Mouse (Mus musculus): ENCODE data around the gene Asphd2. TPM values are rescaled to one million over a fixed set of nuclear protein-coding genes. Genes with fewer than 3 reads are reported as not detected.

The Asphd2 gene
- 5.6 and 8.0 TPM in 2 replicates for polyA plus RNA-seq (2014; fragmentation: Nextera tagmentation; extraction: Ambion mirVana)

DNA sequence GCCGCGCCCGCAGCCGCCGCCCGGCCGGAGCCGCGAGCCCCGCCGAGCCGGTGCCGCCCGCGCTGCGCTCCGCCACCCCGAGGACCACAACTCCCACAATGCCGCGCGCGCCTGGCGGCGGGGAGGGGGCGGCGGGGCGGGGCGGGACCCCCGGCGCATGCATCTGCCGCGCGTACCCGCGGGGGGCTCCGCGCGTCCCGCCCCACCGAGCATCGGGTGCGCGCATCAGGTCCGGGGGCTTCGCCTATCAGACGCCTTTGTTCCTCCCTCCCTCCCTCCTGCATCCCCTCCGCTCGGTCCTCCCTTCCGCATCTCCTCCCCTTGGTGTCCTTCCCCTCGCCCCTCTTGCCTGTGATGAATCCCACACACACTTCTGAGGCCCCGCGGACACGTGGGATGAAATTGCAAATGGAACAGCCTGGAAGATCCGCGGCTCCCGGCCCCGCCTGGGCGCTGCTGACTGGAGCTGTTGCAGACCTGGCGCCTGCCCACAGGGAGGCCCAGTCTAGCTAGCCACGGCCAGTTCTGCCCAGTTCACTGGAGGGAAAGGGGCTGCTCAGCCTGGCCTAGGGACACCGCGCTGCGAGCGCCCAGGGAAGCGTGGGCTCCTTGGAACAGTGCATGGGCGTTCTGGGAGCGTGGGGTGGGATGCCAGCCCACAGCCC is at the start of gene Asphd2:
Gene Asphd2 (minus strand): TSS at position 88 of the 665 bp plus-strand sequence.
- peak within 1 kb of the TSS; percentile 60; the same call in 1 of the 2 replicates for H3K27ac ChIP-seq (ENCODE audit: low read depth)
- DNase-seq (peak; percentile 84), ATAC-seq (ENCODE audit: insufficient read depth) (peak; percentile 87)
- H3K9ac ChIP-seq: peak within 1 kb of the TSS; percentile 56
- H3K4me2 ChIP-seq: peak within 1 kb of the TSS; percentile 75
- peak; percentile 47 for TF ChIP-seq CTCF (IDR thresholded peaks at IDR 0.05; ENCODE audit: low read depth)
- no peaks in the 10 kb centered on the region for H3K9me3 ChIP-seq (ENCODE audit: low read depth, low read length)
- H3K4me3 ChIP-seq (ENCODE audit: low read depth, low read length): peak within 1 kb of the TSS; percentile 51
- no peaks in the 10 kb centered on the region for H3K36me3 ChIP-seq (ENCODE audit: insufficient read depth)
- H3K4me1 ChIP-seq (ENCODE audit: insufficient read depth): no peaks in the 10 kb centered on the region
- WGBS: under 1% methylated on average over 39 of the region's 67 CpGs
- H3K27me3 ChIP-seq (ENCODE audit: insufficient read depth, low read length): peaks cover 13% of the 10 kb centered on the region; the same call in 1 of the 2 replicates

DNA sequence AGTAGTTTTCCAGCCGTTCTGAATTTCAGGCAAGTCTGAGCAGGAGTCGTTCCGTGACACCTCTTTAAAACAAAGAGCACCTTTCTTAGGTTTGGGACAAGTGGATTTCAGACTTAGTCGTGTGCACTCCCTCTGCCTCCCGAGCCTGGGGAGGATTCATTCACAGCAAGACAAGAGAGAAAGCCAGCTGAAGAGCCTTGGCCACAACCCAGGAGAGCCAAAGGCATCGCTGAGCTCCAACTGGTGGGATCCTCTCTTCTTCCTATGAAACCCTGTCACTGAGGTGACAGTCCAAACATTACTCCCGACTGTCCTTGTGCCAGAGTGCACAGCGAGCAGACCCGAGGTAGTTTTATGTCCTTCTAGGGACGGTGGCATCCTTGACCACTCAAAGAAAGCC is 43.9 kb upstream of the Asphd2 start:
- Histone ChIP-seq H3K27me3 (ENCODE audit: insufficient read depth, low read length) (no peaks in the 10 kb centered on the region), H3K4me1 (ENCODE audit: insufficient read depth) (0 out of 2 replicates have a peak, but pooled peaks cover 3% of the 10 kb centered on the region), H3K4me2 (no peak overlapping the region), H3K36me3 (ENCODE audit: insufficient read depth) (no peaks in the 10 kb centered on the region), H3K9me3 (ENCODE audit: low read depth, low read length) (no peaks in the 10 kb centered on the region), H3K9ac (no peak overlapping the region), H3K4me3 (ENCODE audit: low read depth, low read length) (no peak overlapping the region), H3K27ac (ENCODE audit: low read depth) (no peak overlapping the region)
- no peak for TF ChIP-seq CTCF (IDR thresholded peaks at IDR 0.05; ENCODE audit: low read depth)
- WGBS: 33% methylated on average over 10 of the region's 10 CpGs
- DNase-seq (peak; percentile 21), ATAC-seq (ENCODE audit: insufficient read depth) (no peak)

DNA sequence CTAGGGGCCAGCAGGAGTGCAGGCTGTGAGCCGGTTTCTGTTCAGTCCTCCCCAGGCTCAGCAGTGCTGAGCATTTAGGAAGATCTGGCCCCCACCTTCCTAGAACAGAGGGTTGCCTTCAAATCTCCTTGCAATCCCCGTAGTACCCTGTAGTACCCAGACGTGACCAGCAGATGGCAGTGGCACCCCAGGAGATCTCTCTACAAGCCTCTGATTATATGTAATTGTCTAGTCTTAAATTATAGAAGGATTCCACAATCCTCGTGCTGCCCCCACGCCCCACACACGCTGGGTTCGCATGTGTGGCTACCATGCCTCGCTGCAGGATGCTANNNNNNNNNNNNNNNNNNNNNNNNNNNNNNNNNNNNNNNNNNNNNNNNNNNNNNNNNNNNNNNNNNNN is 38.3 kb upstream of the Asphd2 start:
- H3K4me2 ChIP-seq: no peak overlapping the region
- H3K9me3 ChIP-seq (ENCODE audit: low read depth, low read length): no peaks in the 10 kb centered on the region
- ATAC-seq (ENCODE audit: insufficient read depth) (no peak), DNase-seq (peak; percentile 87)
- peaks cover 6% of the 10 kb centered on the region; the same call in 1 of the 2 replicates for H3K27me3 ChIP-seq (ENCODE audit: insufficient read depth, low read length)
- H3K27ac ChIP-seq (ENCODE audit: low read depth): no peak overlapping the region
- TF ChIP-seq CTCF (IDR thresholded peaks at IDR 0.05; ENCODE audit: low read depth): peak; percentile 94
- no peaks in the 10 kb centered on the region for H3K36me3 ChIP-seq (ENCODE audit: insufficient read depth)
- 3% methylated on average over 8 of the region's 8 CpGs for WGBS
- no peak overlapping the region for H3K4me3 ChIP-seq (ENCODE audit: low read depth, low read length)
- H3K9ac ChIP-seq: no peak overlapping the region
- H3K4me1 ChIP-seq (ENCODE audit: insufficient read depth): no peaks in the 10 kb centered on the region

DNA sequence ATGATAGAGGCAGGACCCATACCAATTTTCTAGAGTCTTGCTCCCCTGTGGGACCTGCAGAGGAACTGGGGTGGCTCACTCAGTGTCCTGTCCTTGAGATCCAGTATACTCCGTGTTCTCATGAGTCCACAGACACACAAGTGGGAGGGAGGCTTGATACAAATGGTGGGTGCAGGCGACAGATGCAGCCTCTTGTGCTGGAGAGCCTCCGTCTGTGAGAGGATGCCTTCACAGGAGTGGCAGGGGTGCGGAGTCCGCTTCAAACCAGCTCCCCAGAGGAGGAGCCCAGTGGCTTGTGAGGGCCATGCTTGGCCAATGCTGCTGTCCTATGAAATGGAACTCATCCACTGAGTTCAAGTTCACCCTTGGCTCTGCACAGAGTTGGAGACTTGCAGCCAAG is 37.4 kb upstream of the Asphd2 start:
- Histone ChIP-seq H3K27ac (ENCODE audit: low read depth) (no peak overlapping the region), H3K9me3 (ENCODE audit: low read depth, low read length) (no peaks in the 10 kb centered on the region), H3K4me3 (ENCODE audit: low read depth, low read length) (no peak overlapping the region), H3K4me1 (ENCODE audit: insufficient read depth) (no peaks in the 10 kb centered on the region), H3K4me2 (no peak overlapping the region), H3K36me3 (ENCODE audit: insufficient read depth) (no peaks in the 10 kb centered on the region), H3K9ac (no peak overlapping the region), H3K27me3 (ENCODE audit: insufficient read depth, low read length) (peaks cover 6% of the 10 kb centered on the region; the same call in 1 of the 2 replicates)
- DNase-seq: no peak
- 67% methylated on average over 5 of the region's 5 CpGs for WGBS
- ATAC-seq (ENCODE audit: insufficient read depth): no peak
- no peak for TF ChIP-seq CTCF (IDR thresholded peaks at IDR 0.05; ENCODE audit: low read depth)

DNA sequence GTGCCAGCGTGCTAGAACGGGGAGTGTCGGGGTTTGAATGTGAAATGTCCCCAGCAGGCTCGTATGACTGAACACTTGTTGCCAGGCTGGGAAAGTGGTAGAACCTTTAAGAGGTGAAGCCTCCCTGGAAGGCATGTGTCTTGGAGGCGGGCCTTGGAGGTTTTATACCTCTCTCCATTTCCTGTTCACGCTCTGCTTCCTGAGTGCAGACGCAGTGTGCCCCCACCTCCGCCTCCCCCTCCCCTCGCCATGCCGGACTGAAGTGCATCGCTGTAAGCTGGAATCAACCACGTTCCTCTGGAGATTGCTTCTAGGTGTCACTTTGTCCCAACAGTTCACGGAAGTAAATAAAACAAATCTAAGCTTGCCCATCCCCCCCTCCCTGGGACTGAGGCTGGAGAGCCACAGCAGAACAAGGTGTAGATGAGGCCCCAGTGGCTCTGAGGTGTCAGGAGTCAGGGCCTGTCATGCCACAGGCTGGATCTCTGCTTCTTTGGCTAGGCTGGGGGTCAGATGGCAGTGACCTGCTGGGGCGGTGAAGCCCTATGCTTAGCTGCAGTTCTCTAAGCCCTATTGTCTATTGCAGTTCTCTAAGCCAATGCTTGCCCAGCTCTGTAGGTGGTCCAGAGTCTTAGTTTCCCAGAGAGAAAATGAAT is 36.6 kb upstream of the Asphd2 start:
- H3K4me2 ChIP-seq: peak overlapping the region; percentile 15; the same call in 1 of the 2 replicates
- ATAC-seq (ENCODE audit: insufficient read depth) (no peak), DNase-seq (no peak)
- no peak for TF ChIP-seq CTCF (IDR thresholded peaks at IDR 0.05; ENCODE audit: low read depth)
- WGBS: 22% methylated on average over 14 of the region's 14 CpGs
- H3K9me3 ChIP-seq (ENCODE audit: low read depth, low read length): no peaks in the 10 kb centered on the region
- H3K4me1 ChIP-seq (ENCODE audit: insufficient read depth): no peaks in the 10 kb centered on the region
- H3K9ac ChIP-seq: no peak overlapping the region
- no peaks in the 10 kb centered on the region for H3K36me3 ChIP-seq (ENCODE audit: insufficient read depth)
- no peak overlapping the region for H3K4me3 ChIP-seq (ENCODE audit: low read depth, low read length)
- H3K27me3 ChIP-seq (ENCODE audit: insufficient read depth, low read length): peaks cover 6% of the 10 kb centered on the region; the same call in 1 of the 2 replicates
- H3K27ac ChIP-seq (ENCODE audit: low read depth): no peak overlapping the region

DNA sequence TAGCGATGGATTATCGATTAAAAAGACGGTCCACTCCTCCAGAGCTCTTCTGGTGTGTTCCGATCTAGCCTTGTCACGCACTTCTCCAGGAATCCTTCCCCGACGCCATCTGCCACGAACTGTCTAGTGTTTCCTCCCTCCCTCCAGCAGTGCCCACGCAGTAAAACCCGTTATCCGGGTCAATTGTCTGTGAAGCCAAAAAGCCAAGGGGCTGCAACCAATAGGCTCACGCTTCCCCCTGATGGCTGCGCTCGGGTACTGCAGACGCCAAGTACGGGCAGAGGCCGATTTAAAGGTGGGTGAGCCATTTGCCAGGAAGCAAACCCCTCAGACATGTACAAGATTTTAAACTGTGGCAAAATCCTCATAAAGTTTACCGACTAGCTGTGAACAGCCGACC is 34.3 kb upstream of the Asphd2 start:
- peak; percentile 86 for DNase-seq

DNA sequence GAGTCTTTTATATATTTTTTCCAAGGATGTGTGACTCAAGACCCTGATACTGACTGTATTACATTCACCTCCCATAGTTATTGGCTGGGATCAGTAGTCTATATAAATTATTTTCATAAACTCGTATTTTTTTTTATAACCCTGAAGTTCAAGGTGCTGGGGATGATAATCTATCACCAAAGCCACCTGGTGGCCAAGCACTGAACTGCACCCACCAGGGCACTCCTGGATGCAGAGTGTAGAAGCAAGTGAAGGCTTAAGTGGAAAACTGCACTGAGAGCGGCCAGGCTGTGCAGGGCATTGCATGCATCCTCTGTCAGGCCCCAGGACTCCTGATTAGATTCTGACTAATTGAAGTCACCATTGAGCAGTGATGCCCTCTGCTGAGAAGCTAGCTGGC is 32.6 kb upstream of the Asphd2 start:
- 41% methylated on average over 2 of the region's 2 CpGs for WGBS
- peak; percentile 87 for TF ChIP-seq CTCF (IDR thresholded peaks at IDR 0.05; ENCODE audit: low read depth)
- no peak overlapping the region for H3K4me3 ChIP-seq (ENCODE audit: low read depth, low read length)
- no peak for ATAC-seq (ENCODE audit: insufficient read depth)
- peaks cover 5% of the 10 kb centered on the region; the same call in 1 of the 2 replicates for H3K27me3 ChIP-seq (ENCODE audit: insufficient read depth, low read length)
- DNase-seq: peak; percentile 77
- no peaks in the 10 kb centered on the region for H3K4me1 ChIP-seq (ENCODE audit: insufficient read depth)
- H3K9ac ChIP-seq: no peak overlapping the region
- H3K36me3 ChIP-seq (ENCODE audit: insufficient read depth): no peaks in the 10 kb centered on the region
- H3K9me3 ChIP-seq (ENCODE audit: low read depth, low read length): no peaks in the 10 kb centered on the region
- no peak overlapping the region for H3K27ac ChIP-seq (ENCODE audit: low read depth)
- no peak overlapping the region for H3K4me2 ChIP-seq

More for the DNA sequence above, 34.3 kb upstream of the Asphd2 start:
- H3K27me3 ChIP-seq (ENCODE audit: insufficient read depth, low read length): peaks cover 6% of the 10 kb centered on the region; the same call in 1 of the 2 replicates
- H3K27ac ChIP-seq (ENCODE audit: low read depth): no peak overlapping the region
- TF ChIP-seq CTCF (IDR thresholded peaks at IDR 0.05; ENCODE audit: low read depth): peak; percentile 93
- no peaks in the 10 kb centered on the region for H3K36me3 ChIP-seq (ENCODE audit: insufficient read depth)
- no peaks in the 10 kb centered on the region for H3K9me3 ChIP-seq (ENCODE audit: low read depth, low read length)
- no peak overlapping the region for H3K4me3 ChIP-seq (ENCODE audit: low read depth, low read length)
- 13% methylated on average over 19 of the region's 19 CpGs for WGBS
- no peak overlapping the region for H3K9ac ChIP-seq
- H3K4me1 ChIP-seq (ENCODE audit: insufficient read depth): no peaks in the 10 kb centered on the region
- no peak for ATAC-seq (ENCODE audit: insufficient read depth)
- H3K4me2 ChIP-seq: peak overlapping the region; percentile 29; the same call in 1 of the 2 replicates
